Mouse (Mus musculus) E14TG2a.4 (cell line): ENCODE data around the gene Mc1r.
A peak's percentile ranks its signal among the peaks of the same experiment; 100 is the strongest.

Experiments
- CTCF ChIP-seq: conservative IDR thresholded peaks from 2 replicates; pipeline ENCODE4 v1.5.1; 2014; ENCODE audit warnings: low read length
- NANOG ChIP-seq: IDR thresholded peaks from 2 replicates; pipeline ENCODE4 v1.6.1; 2014; ENCODE audit warnings: borderline replicate concordance, low read length, mixed read lengths
- POU5F1 ChIP-seq: IDR thresholded peaks from 2 replicates; pipeline ENCODE4 v1.6.1; 2014; ENCODE audit warnings: low read length, borderline replicate concordance

DNA sequence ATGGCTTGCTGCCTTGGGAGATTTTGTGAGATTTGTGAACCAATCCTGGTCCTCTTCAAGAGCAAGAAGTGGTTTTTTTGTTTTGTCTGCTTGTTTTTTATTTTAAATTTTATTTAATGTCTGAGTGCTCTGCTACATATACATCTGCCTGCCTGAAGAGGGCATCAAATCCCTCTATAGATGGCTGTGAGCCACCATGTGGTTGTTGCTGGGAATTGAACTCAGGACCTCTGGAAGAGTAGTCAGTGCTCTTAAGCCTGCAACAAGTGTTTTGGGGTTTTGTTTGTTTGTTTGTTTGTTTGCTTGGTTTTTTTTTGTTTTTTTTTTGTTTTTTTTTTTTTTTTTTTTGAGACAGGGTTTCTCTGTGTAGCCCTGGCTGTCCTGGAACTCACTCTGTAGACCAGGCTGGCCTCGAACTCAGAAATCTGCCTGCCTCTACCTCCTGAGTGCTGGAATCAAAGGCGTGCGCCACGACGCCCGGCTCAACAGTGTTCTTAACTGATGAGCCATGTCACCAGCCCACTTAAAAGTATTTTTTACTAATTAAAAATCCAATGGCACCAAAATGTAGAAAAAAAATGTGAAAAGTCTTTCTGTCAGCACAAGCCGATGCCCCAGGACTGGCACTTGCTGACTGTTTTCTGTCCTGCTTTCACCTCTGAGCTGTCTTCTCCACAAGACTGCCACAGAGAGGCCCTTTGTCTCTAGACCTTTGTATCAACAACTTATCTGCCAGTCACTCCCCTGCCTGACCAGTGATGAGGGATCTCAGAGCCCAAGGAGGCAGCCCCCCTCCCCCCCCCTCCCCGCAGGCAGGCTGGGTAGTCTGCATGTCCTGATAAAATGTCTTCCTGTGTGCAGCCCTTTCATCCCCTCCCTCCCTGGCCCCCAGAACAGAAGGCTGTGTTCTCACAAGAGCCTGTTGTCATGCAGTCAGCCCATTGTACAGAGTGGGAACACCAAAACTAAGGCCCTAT lies 9.3 kb downstream of the Mc1r start:
- TF ChIP-seq CTCF (peak; percentile 67), POU5F1 (no peak), NANOG (no peak)
